Mouse (Mus musculus) embryo, embryonic 10 days (tissue): ENCODE data around the gene Ctrb1.

ENCODE experiments used
- DNase-seq: peaks from one replicate; pipeline ENCODE4 v3.0.0-alpha.2; 2015; ENCODE audit warnings: low spot score

Ctrb1 gene

GRCm38 (mm10) chr8:111717488-111717792 is 26.6 kb upstream of the Ctrb1 start:
- DNase-seq, result no peak

GRCm38 (mm10) chr8:111716603-111717487 is 26.0 kb upstream of the Ctrb1 start:
- DNase-seq, result peak; percentile 30

DNA sequence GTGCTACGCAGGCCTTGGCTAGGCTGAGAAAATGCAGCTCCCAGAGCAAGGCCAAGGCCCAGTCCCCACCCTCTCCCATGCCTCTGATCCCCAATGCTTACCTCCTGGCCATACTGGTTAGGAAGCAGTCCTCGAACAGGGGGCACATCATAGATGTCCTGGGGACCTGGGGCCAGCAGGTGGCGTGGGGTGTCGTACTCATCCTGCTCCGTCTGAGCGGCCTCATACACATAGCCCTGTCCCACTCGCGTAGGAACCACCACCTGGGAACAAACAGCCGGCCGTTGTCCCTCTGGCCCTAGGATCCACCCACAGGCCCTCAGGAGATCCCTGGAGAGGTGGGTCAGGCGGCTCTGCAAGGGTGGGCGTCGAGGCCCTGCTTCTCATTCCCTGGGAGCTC is 24.7 kb upstream of the Ctrb1 start:
- no peak for DNase-seq

DNA sequence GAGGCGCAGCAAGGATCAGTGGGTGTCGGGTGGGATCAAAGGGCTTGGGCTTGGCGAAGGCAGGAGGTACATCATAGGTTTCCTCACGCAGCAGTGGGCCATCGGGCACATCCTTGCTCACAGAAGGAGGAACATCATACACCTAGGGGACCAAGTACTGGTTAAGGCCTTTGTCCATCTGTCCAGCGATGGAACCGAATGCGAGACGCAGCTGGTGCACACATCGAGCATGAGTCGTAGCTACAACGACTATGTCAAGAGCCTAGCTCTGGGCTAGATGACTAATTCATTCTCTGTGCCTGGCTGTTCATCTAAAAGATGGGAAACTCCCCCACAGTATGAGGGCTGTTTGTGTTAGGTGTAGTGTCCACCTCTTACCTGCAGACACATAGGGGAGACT is 23.5 kb upstream of the Ctrb1 start:
- DNase-seq, result no peak

GRCm38 (mm10) chr8:111713817-111714216 is 23.0 kb upstream of the Ctrb1 start:
- no peak for DNase-seq

DNA sequence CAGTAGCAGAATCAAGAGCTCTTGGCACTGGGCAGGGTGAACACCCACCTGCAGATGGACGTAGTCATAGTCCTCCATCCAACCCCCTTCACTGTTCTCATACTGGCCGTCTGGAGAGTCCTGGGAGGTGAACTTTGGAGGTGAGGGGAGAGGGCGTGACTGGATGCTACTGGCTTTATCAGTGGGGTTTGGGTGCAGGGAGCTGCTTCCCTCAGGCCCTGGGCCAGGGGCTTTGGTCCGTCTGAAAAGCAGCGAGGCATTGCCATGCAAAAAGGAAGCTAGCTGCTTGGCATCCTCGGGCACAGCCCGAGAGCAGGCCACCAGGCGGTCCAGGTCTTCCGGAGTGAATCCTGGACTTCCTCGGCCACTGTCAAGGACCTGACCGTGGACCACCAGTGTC is 22.5 kb upstream of the Ctrb1 start:
- DNase-seq, result no peak

DNA sequence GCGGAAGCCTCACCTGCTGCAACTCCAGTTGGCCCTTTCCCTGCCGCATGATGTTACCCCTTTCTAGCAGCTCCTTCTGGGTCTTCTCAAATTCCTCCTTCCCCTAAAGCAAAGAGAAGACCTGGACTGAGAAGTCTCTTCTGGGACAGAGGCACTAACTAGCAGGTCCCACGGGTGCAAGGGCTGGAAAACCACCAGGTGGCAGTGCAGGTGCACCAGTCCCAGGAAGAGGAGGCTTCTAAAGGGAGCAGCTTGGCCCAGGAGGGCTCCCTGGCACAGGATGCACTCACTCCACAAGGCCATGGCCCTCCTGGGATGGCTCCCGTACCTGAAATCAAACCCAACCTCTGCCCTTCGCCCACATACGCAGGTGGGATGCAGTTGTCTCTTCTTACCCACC is 21.8 kb upstream of the Ctrb1 start:
- peak; percentile 70 for DNase-seq

- DNase-seq, result no peak
Measured at GRCm38 (mm10) chr8:111712135-111712534, 21.3 kb upstream of the Ctrb1 start.

DNA sequence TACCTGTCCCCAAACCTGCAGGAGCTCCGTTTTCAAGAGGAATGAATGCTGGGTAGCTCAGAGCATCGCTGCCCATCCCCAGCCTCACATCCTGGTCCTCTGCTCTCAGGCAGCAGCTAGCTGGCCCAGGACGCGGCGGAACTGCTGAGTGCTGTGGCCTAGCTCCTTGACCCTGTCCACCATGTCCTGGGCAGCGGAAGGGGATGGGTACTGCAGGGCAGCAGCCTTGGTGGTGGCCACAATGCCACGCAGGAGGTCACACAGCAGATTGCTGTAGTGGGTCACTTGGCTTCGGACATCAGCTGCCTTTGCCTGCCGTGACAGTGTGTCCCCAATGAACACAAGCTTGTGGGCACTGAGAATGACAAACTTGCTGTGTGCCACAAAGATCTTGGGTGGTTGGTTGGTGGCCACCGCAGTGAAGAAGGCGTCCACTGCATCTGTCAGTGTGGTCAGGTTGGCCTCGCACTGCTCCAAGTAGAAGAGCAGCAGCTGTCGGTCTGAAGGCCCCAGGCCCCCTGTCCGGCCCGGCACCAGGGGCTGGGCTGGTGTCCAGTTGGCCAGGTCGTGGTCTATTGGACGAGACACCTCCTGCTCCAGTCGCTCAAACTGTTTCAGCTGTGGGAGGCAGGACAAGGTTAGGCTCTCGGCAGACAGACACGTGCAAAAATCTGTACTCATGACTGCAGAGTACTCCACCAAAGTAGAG is 20.1 kb upstream of the Ctrb1 start:
- no peak for DNase-seq

GRCm38 (mm10) chr8:111709223-111709622 is 18.4 kb upstream of the Ctrb1 start:
- no peak for DNase-seq

- no peak for DNase-seq
Measured at GRCm38 (mm10) chr8:111708265-111708664, 17.5 kb upstream of the Ctrb1 start.

- no peak for DNase-seq
Measured at GRCm38 (mm10) chr8:111705699-111706098, 14.9 kb upstream of the Ctrb1 start.

- no peak for DNase-seq
Measured at GRCm38 (mm10) chr8:111705222-111705621, 14.4 kb upstream of the Ctrb1 start.

DNA sequence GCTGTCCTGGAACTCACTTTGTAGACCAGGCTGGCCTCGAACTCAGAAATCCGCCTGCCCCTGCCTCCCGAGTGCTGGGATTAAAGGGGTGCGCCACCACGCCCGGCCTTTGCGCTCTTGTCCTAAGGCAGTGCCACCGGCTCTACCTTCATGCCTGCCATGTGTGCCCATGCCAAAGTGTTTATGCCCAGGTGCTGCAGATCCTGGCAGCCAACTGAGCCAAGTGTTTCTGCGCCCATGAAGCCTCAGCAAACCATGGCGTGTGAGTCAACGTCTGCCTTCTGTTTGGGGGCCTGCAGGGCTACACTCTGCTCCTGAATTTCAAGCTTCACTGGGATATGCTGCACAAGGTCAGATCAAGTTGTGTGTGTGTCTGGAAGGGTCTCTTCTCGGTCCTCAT is 13.8 kb upstream of the Ctrb1 start:
- DNase-seq, result no peak

GRCm38 (mm10) chr8:111701380-111701779 is 10.6 kb upstream of the Ctrb1 start:
- no peak for DNase-seq

- DNase-seq, result no peak
Measured at GRCm38 (mm10) chr8:111700740-111701139, 9.9 kb upstream of the Ctrb1 start.

- DNase-seq, result no peak
Measured at GRCm38 (mm10) chr8:111700201-111700600, 9.4 kb upstream of the Ctrb1 start.

GRCm38 (mm10) chr8:111699035-111699434 is 8.2 kb upstream of the Ctrb1 start:
- DNase-seq, result no peak

GRCm38 (mm10) chr8:111697655-111698054 is 6.8 kb upstream of the Ctrb1 start:
- DNase-seq, result no peak

DNA sequence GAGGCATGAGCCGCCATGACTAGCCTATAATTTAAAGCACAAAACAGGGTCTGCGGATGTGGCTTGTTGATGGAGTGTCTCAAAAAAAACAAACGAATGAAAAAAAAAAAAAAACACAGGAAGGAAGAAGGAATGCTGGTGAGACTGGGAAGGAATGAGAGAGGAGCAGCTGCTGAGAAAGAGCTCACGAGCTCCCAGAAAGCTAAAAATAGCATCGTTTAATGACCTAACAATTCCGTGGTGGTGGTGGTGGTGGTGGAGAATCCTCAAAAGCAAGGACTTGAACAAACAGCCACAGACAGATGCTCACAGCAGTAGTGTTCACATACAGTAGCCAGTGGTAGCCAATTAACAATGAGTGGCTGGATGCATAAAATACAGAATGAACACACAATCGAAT is 4.6 kb upstream of the Ctrb1 start:
- no peak for DNase-seq

DNA sequence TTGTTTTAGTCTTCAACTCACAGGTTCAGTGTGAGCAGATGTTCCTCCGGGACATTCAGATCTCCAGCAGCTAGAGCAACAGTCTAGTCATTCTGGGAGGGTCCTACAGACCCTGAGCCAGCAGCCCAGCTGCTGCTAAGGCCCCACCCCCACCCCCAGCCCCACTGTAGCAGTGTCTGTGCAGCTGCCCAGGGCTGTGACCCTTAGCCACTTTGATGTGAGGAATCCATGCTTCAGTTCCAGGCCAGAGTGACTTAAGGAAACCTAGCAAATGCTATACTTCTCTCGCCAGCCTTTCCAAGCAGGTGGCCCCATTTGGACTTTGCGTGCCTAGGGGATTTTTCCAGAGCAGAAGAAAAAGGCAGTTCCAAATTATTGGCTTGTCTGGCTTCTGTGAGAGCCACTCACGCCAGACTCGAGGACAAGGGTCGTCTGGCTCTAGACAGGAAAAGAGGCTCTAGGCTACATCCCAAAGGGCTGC is 2.5 kb upstream of the Ctrb1 start:
- DNase-seq, result peak; percentile 44

DNA sequence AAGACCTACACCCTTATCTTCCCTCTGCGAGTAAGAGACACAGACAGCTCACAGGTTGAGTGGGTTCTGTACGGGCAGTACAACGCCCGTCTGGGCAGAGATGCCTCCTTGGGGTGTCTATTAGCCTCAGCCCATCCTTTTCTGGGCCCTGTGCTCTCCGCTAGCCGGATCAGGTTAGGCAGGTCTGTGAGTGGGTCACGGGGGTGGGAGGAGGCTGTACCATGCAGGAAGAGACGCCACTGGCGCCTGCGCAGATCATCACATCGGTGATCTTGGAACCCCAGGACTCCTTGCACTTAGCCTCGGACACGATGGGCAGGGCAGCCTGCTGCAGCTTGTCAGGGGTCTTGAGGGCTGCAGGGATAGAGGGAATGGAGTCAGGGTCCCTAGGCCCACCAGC is 3.9 kb downstream of the Ctrb1 start:
- no peak for DNase-seq

DNA sequence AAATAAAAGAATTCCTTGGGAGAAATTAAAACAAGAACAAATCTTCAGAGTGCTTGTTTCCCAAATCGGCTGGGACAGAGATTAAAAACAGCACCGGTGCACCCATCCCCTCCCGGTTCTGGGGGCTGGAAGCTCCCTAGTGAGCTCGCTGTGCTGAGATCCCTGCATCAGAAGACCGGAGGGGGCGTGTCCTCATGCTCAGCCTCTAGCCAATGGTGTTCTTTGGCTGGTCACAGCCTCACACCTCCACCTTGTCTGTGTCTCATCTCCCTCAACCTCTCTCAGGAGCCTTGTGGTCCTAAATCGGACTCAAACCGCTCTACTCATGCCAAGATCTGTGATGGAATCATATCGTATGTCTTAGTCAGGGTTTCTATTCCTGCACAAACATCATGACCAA is 8.3 kb downstream of the Ctrb1 start:
- DNase-seq, result no peak

- no peak for DNase-seq
Measured at GRCm38 (mm10) chr8:111681153-111681552, 9.7 kb downstream of the Ctrb1 start.
